Mouse (Mus musculus) MEL (cell line): ENCODE measurements around the gene Exoc3l2. TPM values are rescaled to one million over a fixed set of nuclear protein-coding genes. Genes with fewer than 3 reads are reported as not detected.

ENCODE experiments used
- DNase-seq: peaks from one replicate; pipeline ENCODE4 v3.0.0; 2011; ENCODE audit warnings: low read depth, low spot score
- H3K27ac ChIP-seq: 2 replicates; pipeline ENCODE4 v1.5.1; 2012; ENCODE audit warnings: low read depth, mild to moderate bottlenecking, control low read depth, low read length, moderate library complexity; ENCODE audit not compliant: control insufficient read depth
- H3K27me3 ChIP-seq, 2 experiments: fragments of 150-350 bp in 1 of 2; sonication (generic) in 1 of 2; 2 replicates each; pipeline ENCODE4 v1.6.1; 2012; ENCODE audit warnings: low read length in 2 of 2, mild to moderate bottlenecking in 2 of 2, improper control_type of control experiment in 1 of 2, moderate library complexity in 1 of 2; ENCODE audit not compliant: insufficient read depth in 2 of 2, control insufficient read depth in 1 of 2
- H3K36me3 ChIP-seq, 2 experiments: 2 replicates each; pipeline ENCODE4 v1.6.1; 2012 to 2014; ENCODE audit warnings: low read length in 2 of 2, improper control_type of control experiment in 1 of 2, inconsistent platforms in 1 of 2, mild to moderate bottlenecking in 1 of 2; ENCODE audit not compliant: insufficient read depth in 2 of 2, control insufficient read depth in 1 of 2
- H3K4me1 ChIP-seq, 2 experiments: fragments of 150-350 bp in 1 of 2; sonication (generic) in 1 of 2; 2 replicates each; pipeline ENCODE4 v1.6.1; 2012; ENCODE audit warnings: low read length in 2 of 2, improper control_type of control experiment in 1 of 2, mild to moderate bottlenecking in 1 of 2; ENCODE audit not compliant: insufficient read depth in 2 of 2, control insufficient read depth in 1 of 2
- H3K4me3 ChIP-seq, 2 experiments: fragments of 150-350 bp in 1 of 2; sonication (generic) in 1 of 2; 2 replicates each; pipeline ENCODE4 v1.5.1; 2012; ENCODE audit warnings: low read depth in 2 of 2, low read length in 2 of 2, mild to moderate bottlenecking in 2 of 2, moderate library complexity in 2 of 2, control low read depth in 1 of 2, improper control_type of control experiment in 1 of 2; ENCODE audit not compliant: control insufficient read depth in 1 of 2, insufficient read depth in 1 of 2
- H3K79me2 ChIP-seq: 2 replicates; pipeline ENCODE4 v1.6.1; 2012; ENCODE audit warnings: mild to moderate bottlenecking, low read length, moderate library complexity; ENCODE audit not compliant: control insufficient read depth, poor library complexity, insufficient read depth
- H3K9ac ChIP-seq: 2 replicates; pipeline ENCODE4 v1.6.1; 2012; ENCODE audit warnings: low read depth, mild to moderate bottlenecking, control low read depth, low read length, moderate library complexity; ENCODE audit not compliant: control insufficient read depth, poor library complexity, severe bottlenecking
- H3K9me3 ChIP-seq: fragments of 150-350 bp; sonication (generic); replicated peaks from 2 replicates; pipeline ENCODE4 v1.6.1; 2012; ENCODE audit warnings: mild to moderate bottlenecking, low read length, improper control_type of control experiment, moderate library complexity; ENCODE audit not compliant: insufficient read depth
- CHD2 ChIP-seq: IDR thresholded peaks from 2 replicates; pipeline ENCODE4 v1.6.1; 2011; ENCODE audit warnings: low read length, improper control_type of control experiment
- CTCF ChIP-seq, 3 experiments: IDR thresholded peaks in 2 of 3; conservative IDR thresholded peaks in 1 of 3; 2 replicates each; pipeline ENCODE4 v1.5.1; 2011 to 2012; ENCODE audit warnings: low read length in 3 of 3, low read depth in 2 of 3, mild to moderate bottlenecking in 2 of 3, improper control_type of control experiment in 1 of 3, inconsistent platforms in 1 of 3, mixed read lengths in 1 of 3, moderate library complexity in 1 of 3; ENCODE audit not compliant: control insufficient read depth in 1 of 3, insufficient read depth in 1 of 3, poor library complexity in 1 of 3, severe bottlenecking in 1 of 3
- E2F4 ChIP-seq: IDR thresholded peaks from 2 replicates; pipeline ENCODE4 v1.6.1; 2011; ENCODE audit warnings: low read depth, low read length, improper control_type of control experiment, borderline replicate concordance
- ELF1 ChIP-seq: IDR thresholded peaks from 2 replicates; pipeline ENCODE4 v1.6.1; 2014; ENCODE audit warnings: low read depth, mild to moderate bottlenecking, inconsistent platforms, low read length, improper control_type of control experiment, moderate library complexity
- KAT2A ChIP-seq: conservative IDR thresholded peaks from 2 replicates; pipeline ENCODE4 v1.6.1; 2012; ENCODE audit warnings: low read depth, low read length, improper control_type of control experiment, inconsistent platforms
- MAFK ChIP-seq: IDR thresholded peaks from 2 replicates; pipeline ENCODE4 v1.6.1; 2011; ENCODE audit warnings: low read depth, mild to moderate bottlenecking, low read length, improper control_type of control experiment, borderline replicate concordance
- MAX ChIP-seq: IDR thresholded peaks from 2 replicates; pipeline ENCODE4 v1.6.1; 2011; ENCODE audit warnings: low read length, improper control_type of control experiment
- MXI1 ChIP-seq: IDR thresholded peaks from 2 replicates; pipeline ENCODE4 v1.6.1; 2011; ENCODE audit warnings: mild to moderate bottlenecking, low read depth, low read length, improper control_type of control experiment
- NELFE ChIP-seq: IDR thresholded peaks from 2 replicates; pipeline ENCODE4 v1.6.1; 2011; ENCODE audit warnings: low read depth, low read length, improper control_type of control experiment
- NRF1 ChIP-seq: IDR thresholded peaks from 2 replicates; pipeline ENCODE4 v1.6.1; 2014; ENCODE audit warnings: low read depth, mild to moderate bottlenecking, inconsistent platforms, low read length, improper control_type of control experiment, moderate library complexity; ENCODE audit not compliant: poor library complexity, insufficient read depth, severe bottlenecking
- POLR2A ChIP-seq, 2 experiments: IDR thresholded peaks; 2 replicates each; pipeline ENCODE4 v1.6.1; 2011 to 2012; ENCODE audit warnings: low read length in 2 of 2, mild to moderate bottlenecking in 2 of 2, control low read depth in 1 of 2, improper control_type of control experiment in 1 of 2, low read depth in 1 of 2, moderate library complexity in 1 of 2; ENCODE audit not compliant: control insufficient read depth in 1 of 2, insufficient read depth in 1 of 2, poor library complexity in 1 of 2
- POLR2AphosphoS2 ChIP-seq: IDR thresholded peaks from 2 replicates; pipeline ENCODE4 v1.6.1; 2011; ENCODE audit warnings: low read length, improper control_type of control experiment
- RAD21 ChIP-seq: IDR thresholded peaks from 2 replicates; pipeline ENCODE4 v1.6.1; 2011; ENCODE audit warnings: mild to moderate bottlenecking, low read depth, low read length, improper control_type of control experiment
- TCF12 ChIP-seq: IDR thresholded peaks from 2 replicates; pipeline ENCODE4 v1.6.1; 2014; ENCODE audit warnings: low read depth, mild to moderate bottlenecking, inconsistent platforms, low read length, improper control_type of control experiment, moderate library complexity
- UBTF ChIP-seq: IDR thresholded peaks from 2 replicates; pipeline ENCODE4 v1.6.1; 2012; ENCODE audit warnings: low read depth, mild to moderate bottlenecking, inconsistent platforms, low read length, improper control_type of control experiment, moderate library complexity, borderline replicate concordance; ENCODE audit not compliant: insufficient read depth
- USF1 ChIP-seq: IDR thresholded peaks from 2 replicates; pipeline ENCODE4 v1.6.1; 2014; ENCODE audit warnings: low read depth, mild to moderate bottlenecking, inconsistent platforms, low read length, improper control_type of control experiment, moderate library complexity
- USF2 ChIP-seq, 2 experiments: IDR thresholded peaks; 2 replicates each; pipeline ENCODE4 v1.6.1; 2011 to 2012; ENCODE audit warnings: improper control_type of control experiment in 2 of 2, low read length in 2 of 2, borderline replicate concordance in 1 of 2, inconsistent platforms in 1 of 2, low read depth in 1 of 2, mild to moderate bottlenecking in 1 of 2; ENCODE audit not compliant: insufficient read depth in 1 of 2
- ZC3H11A ChIP-seq: IDR thresholded peaks from 2 replicates; pipeline ENCODE4 v1.6.1; 2012; ENCODE audit warnings: low read depth, mild to moderate bottlenecking, inconsistent platforms, low read length, improper control_type of control experiment
- polyA plus RNA-seq, 2 experiments: library from polyadenylated mRNA; stranded (reverse) in 1 of 2; unstranded in 1 of 2; fragments of >175 nt in 1 of 2; fragments of >200 nt in 1 of 2; gene quantifications; 2 replicates each; pipeline versions ENCODE4 v1.2.1 to v1.2.4; 2012; ENCODE audit warnings: low replicate concordance in 2 of 2, low read depth in 1 of 2; ENCODE audit not compliant: insufficient read length in 2 of 2, insufficient read depth in 1 of 2, missing spikeins in 1 of 2
- total RNA-seq: library from RNA; depleted of rRNA; stranded (reverse); fragments of 300-350 nt; gene quantifications from 2 replicates; pipeline ENCODE4 v1.2.3, GENCODE M21; 2012

Gene Exoc3l2
- total and polyA plus RNA-seq, 3 experiments: 0.08 TPM; not detected in 1

DNA sequence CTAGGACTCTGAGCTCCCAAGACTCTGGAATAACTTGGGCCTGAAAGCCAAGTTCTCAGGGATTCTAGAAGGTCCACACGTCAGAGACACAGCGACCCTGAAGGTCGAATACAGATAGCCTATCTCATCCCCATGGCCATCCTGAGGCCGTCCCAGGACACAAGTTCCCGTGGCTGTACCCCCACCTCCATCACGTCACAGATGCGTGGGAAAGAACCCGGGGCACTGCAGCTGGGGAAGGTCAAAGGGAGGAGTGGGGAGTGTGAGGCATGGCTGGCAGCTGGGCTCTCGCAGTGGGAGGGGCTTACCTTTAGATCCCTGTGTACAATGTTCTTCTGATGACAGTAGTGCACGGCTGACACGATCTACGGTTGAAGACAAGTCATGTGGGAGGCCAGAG lies 18.3 kb upstream of the Exoc3l2 start:
- H3K9ac ChIP-seq: no peak overlapping the region
- no peaks in the 10 kb centered on the region for H3K9me3 ChIP-seq
- no peak for DNase-seq
- H3K36me3 ChIP-seq: peaks cover 0 to 13% of the 10 kb centered on the region in 2 experiments; a peak in 2 of 4 replicates
- H3K4me3 ChIP-seq: no peak overlapping the region
- H3K27ac ChIP-seq: no peak overlapping the region
- no peaks in the 10 kb centered on the region for H3K27me3 ChIP-seq
- H3K79me2 ChIP-seq: no peaks in the 10 kb centered on the region
- TF ChIP-seq E2F4 (no peak), KAT2A (no peak), CHD2 (no peak), RAD21 (no peak), POLR2A (IDR thresholded peaks at IDR 0.05; ENCODE audit: control insufficient read depth in 1 of 2, insufficient read depth in 1 of 2, low read depth in 1 of 2, low read length in 2 of 2, poor library complexity in 1 of 2) (no peak), NRF1 (no peak), MAX (no peak), TCF12 (no peak), POLR2AphosphoS2 (no peak)
- TF ChIP-seq, all 39 proteins: peak for 0
- peaks cover 2 to 11% of the 10 kb centered on the region in 2 experiments for H3K4me1 ChIP-seq

DNA sequence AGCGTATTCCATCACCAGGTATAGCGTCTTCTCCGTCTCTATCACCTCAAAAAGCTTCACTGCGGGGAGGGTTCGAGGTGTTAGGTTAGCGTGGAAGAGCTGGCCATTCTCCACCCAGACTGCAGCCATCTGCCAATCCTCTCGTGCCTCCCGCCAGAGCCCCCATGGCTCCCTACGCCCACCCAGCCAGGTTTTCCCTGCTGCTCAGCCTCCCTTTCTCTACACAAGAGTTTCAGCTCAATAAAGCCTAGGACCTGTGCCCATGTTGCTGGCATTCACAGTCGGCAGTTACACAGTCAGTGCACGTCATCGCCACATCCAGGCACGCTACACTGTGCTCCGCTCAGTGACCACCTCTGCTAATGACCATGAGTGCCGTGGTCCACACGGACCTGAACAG lies 15.4 kb upstream of the Exoc3l2 start:
- H3K9ac ChIP-seq: no peak overlapping the region
- H3K27me3 ChIP-seq: no peaks in the 10 kb centered on the region
- DNase-seq: no peak
- no peaks in the 10 kb centered on the region for H3K9me3 ChIP-seq
- H3K4me1 ChIP-seq: no peaks in the 10 kb centered on the region
- TF ChIP-seq MXI1 (no peak), NELFE (no peak), POLR2A (IDR thresholded peaks at IDR 0.05; ENCODE audit: control insufficient read depth in 1 of 2, insufficient read depth in 1 of 2, low read depth in 1 of 2, low read length in 2 of 2, poor library complexity in 1 of 2) (no peak), UBTF (no peak), MAFK (no peak), USF1 (no peak), CTCF (IDR thresholded peaks at IDR 0.05 in 2 of 3, conservative IDR thresholded peaks at IDR 0.05 in 1 of 3; ENCODE audit: control insufficient read depth in 1 of 3, insufficient read depth in 1 of 3, low read depth in 2 of 3, low read length in 3 of 3, poor library complexity in 1 of 3, severe bottlenecking in 1 of 3) (no peak), ELF1 (no peak), KAT2A (no peak), USF2 (IDR thresholded peaks at IDR 0.05; ENCODE audit: borderline replicate concordance in 1 of 2, insufficient read depth in 1 of 2, low read depth in 1 of 2, low read length in 2 of 2) (no peak), ZC3H11A (no peak)
- no peak overlapping the region for H3K4me3 ChIP-seq
- H3K36me3 ChIP-seq: peaks cover 0 to under 1% of the 10 kb centered on the region in 2 experiments; a peak in 1 of 4 replicates
- H3K79me2 ChIP-seq: no peaks in the 10 kb centered on the region
- H3K27ac ChIP-seq: no peak overlapping the region
